Mouse (Mus musculus) gastrocnemius, adult 2 months (tissue): Measurements from ENCODE around the gene Ugt1a2. TPM values are rescaled to one million over a fixed set of nuclear protein-coding genes. Genes with fewer than 3 reads are reported as not detected.

Experiments
- DNase-seq: peaks from one replicate; pipeline ENCODE4 v3.0.0; 2022
- H3K27ac ChIP-seq: fragments of 200-600 bp; 2 replicates; pipeline ENCODE4 v1.8.1; 2022; ENCODE audit warnings: mild to moderate bottlenecking
- H3K4me3 ChIP-seq: fragments of 200-600 bp; 2 replicates; pipeline ENCODE4 v1.8.1; 2022; ENCODE audit warnings: mild to moderate bottlenecking, moderate library complexity
- CTCF ChIP-seq: fragments of 200-600 bp; IDR thresholded peaks from 2 replicates; pipeline ENCODE4 v1.8.1; 2022; ENCODE audit warnings: antibody characterized with exemption, mild to moderate bottlenecking, moderate library complexity
- intact Hi-C: fragments of 180-260 bp; cut with DNase I; formaldehyde crosslinking; loops from one replicate; pipeline ENCODE4 v1.15.1; 2025
- total RNA-seq, 2 experiments: library from RNA; stranded (reverse); gene quantifications; 2 replicates each; pipeline ENCODE4 v1.2.3; 2021

Gene Ugt1a2
- total RNA-seq, 2 experiments from 2014 or later, result not detected

DNA sequence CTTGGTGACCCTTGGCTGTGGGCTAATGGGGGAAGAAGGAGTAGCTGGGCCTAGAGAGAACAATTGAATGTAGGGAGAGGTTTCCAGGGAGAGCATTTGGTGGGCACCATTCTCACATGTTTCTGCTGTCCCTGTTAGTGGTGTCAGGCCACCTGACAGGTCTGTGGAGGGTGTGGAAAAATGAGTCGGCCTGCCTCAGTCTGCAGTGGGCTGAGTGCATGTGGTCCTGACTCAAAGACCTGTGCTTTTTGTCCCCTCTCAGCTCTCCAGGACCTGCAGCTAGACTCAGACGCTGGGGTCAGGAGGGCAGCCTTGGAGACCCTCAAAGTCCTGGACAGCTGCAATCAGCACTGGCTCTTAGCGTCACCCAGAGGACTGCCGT lies 59.2 kb downstream of the Ugt1a2 start:
- TF ChIP-seq CTCF, result no peak
- H3K4me3 ChIP-seq, result no peak overlapping the region
- intact Hi-C loops, result no loop called here
- H3K27ac ChIP-seq, result no peak overlapping the region
- no peak for DNase-seq

DNA sequence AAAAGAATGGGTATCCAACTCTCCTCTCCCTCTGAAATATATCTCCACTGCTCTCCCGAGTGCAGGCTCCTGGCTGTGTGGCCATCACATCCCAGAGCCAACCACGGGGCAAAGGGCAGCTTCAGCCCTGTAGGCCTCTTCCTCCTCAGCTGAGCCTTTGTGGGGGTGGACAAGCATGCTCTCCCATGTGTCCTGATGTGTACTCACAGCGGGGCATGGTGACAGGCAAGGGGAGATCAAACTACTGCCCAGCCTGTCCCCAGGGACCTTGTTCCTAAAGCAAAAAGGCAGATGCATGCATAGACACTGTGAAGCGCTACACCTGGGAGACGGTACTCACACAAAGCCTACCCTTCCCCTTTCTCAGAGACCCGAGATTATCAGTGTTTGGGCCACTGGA lies 59.7 kb downstream of the Ugt1a2 start:
- TF ChIP-seq CTCF, result no peak
- Histone ChIP-seq H3K4me3 (no peak overlapping the region), H3K27ac (no peak overlapping the region)
- intact Hi-C loops, result no loop called here
- no peak for DNase-seq

DNA sequence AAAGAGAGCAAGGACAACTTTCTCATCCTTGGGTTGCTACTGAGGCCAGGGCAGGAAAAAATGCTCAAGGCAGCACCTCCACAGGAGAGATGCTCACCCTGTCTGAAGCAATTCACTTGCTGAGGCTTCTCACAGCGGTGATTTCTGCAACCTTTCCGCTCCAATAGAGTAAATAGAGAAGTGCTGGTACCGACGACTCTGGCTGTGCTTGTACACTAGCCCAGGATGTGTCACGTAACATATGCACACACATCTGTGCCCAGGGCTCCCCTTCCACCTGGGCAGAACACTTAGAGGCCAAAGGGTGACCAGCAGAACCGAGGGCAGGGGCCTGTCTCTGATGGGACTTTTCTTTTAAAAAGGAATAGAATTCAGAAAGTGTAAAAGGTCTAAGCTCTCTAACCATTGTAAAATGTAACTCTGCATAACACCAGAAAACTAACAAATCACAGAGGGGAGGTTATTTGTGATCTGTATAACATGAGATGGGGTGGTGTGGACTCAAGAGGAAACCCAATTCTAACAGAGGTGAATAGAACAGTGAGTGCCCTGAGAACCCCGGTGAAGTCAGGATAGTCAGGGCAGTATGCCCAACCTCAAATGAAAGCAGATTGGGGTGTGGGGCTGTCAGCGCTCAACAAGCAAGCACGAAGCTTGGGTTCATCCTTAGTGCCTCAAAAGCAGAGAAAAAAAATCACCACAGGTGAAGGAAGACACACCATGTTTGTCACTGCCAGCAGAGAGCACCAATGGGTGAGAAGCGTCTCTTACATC lies 60.4 kb downstream of the Ugt1a2 start:
- intact Hi-C loops, result no loop called here
- Histone ChIP-seq H3K27ac (no peak overlapping the region), H3K4me3 (no peak overlapping the region)
- no peak for DNase-seq
- TF ChIP-seq CTCF, result no peak

DNA sequence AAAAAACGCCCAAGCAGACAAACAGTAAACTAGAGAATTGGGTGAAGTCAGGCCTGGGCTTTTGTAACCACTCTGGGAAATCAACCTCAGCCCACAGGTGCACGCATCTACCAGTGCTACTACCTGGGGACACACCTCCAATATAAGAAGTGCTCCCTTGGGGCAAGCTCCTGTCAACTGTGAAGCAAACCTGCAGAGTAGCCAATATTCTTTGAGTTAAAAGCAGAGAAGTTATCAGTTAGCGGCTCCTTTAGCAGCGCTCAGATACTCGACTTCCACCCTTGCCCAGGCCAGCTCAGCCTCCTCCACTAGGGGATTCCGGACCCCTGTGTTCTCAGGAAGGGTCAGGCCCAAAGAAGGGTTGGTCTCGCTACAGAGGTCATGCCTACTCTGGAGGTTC lies 61.3 kb downstream of the Ugt1a2 start:
- DNase-seq, result no peak
- no peak for TF ChIP-seq CTCF
- Histone ChIP-seq H3K4me3 (no peak overlapping the region), H3K27ac (no peak overlapping the region)
- intact Hi-C loops, result no loop called here

DNA sequence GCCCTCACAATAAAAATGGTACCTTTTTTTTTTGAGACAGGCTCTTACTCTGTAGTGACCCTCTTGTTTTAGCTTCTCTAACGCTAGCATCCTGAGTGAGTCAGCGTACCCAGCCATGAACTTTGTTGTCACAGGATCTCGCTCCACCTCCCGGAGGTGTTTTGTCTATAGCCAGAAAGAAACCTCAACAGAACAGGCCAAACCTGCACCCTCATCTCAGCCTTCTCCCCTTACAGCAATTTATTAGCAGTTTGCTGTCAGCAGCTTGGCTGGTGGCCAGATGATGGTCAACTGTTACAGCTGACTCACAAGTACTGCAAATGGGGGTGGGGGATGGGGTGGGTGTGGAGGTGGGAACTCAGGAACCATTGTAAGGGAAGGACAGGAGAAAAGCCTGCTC lies 61.9 kb downstream of the Ugt1a2 start:
- Histone ChIP-seq H3K4me3 (no peak overlapping the region), H3K27ac (no peak overlapping the region)
- intact Hi-C loops, result no loop called here
- no peak for DNase-seq
- TF ChIP-seq CTCF, result no peak

DNA sequence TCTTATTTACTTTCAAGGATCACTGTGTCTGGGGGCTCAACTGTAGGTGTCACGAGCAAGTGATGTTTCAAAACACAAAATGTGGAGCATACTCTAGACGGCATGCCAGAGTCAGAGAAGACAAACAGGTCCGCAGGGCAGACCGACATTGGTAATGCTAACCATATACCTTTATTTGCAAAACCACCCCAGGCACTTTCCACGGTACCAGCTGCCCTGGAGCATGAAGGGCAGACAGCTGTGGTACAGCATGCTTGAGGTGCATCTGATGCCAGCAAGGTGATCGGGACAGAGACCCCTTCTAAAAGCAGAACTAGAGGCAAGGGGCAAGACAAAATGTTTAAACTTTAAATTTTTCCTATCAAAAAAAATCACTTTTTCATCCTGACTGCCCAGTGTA lies 62.6 kb downstream of the Ugt1a2 start:
- no peak for DNase-seq
- Histone ChIP-seq H3K27ac (no peak overlapping the region), H3K4me3 (no peak overlapping the region)
- intact Hi-C loops, result no loop called here
- no peak for TF ChIP-seq CTCF

DNA sequence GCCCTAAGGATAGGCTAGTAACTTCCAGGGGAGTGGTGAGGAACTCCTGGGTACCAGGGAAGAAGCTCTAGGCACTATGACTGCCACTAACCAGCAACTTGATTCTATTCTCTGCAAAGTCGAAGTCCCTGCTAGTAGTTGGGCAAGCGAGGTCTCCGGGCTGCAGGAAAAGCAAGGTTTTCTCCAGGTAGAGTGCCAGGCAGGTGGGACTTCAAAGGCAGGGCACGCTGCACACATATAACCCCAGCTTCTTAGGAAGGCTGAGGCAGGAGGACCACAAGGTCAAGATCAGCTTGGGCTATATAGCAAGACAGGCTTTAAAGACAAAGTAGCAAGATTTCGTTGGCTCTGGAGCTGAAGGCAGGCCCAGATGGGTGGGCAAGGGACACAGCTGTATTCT lies 63.4 kb downstream of the Ugt1a2 start:
- no peak overlapping the region for H3K4me3 ChIP-seq
- no peak overlapping the region for H3K27ac ChIP-seq
- no peak for DNase-seq
- intact Hi-C loops, result no loop called here
- TF ChIP-seq CTCF, result no peak

DNA sequence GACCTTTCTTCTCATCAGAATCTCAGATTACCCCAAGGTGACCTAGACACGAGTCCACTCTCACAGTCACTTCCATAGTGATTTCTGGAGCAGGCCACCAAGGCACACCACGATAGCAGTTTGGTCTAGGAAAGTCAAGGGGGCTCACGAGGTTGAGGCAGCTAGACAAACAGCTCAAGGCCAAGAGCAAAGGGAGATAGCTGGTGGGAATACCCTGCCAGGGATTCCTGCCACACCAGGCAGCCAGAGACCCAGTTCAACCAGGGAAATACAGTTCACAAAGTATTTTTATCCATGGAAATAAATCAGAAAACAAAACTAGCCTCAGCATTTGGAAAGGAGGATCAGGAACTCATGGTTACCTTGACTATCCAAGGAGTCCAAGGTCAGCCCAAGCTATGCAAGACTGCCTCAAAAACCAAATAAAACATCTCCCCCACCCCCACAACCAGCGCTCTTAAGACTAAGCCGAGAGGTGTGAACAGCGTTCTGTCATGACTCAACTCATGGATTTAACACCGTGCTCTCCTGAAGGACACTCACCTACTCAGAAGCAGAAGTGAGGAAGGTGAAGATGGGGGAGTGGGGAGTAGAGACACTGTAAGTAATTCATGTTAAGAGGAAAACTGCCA lies 64.0 kb downstream of the Ugt1a2 start:
- intact Hi-C loops, result no loop called here

DNA sequence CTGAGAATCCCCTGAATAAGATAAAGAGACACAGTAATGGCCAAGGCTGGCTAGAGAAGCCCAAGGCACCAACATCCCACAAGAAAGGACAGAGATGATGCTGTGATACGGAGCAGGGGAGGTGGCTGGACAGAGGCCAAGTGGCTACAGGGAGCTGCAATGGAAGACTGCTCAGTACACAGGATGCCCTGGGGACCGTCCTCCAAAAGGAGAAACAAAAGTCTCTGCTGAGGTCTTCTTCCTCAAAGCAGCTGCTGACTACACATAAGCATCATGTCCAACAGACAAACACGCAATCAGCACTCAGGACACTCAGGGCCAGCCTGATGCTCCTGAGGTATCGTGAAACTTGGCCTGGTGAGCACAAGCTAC lies 64.5 kb downstream of the Ugt1a2 start:
- no peak for DNase-seq
- no peak for TF ChIP-seq CTCF
- intact Hi-C loops, result no loop called here
- Histone ChIP-seq H3K4me3 (no peak overlapping the region), H3K27ac (no peak overlapping the region)

More for the DNA sequence above, 64.0 kb downstream of the Ugt1a2 start:
- DNase-seq, result no peak
- Histone ChIP-seq H3K4me3 (no peak overlapping the region), H3K27ac (no peak overlapping the region)
- TF ChIP-seq CTCF, result no peak

DNA sequence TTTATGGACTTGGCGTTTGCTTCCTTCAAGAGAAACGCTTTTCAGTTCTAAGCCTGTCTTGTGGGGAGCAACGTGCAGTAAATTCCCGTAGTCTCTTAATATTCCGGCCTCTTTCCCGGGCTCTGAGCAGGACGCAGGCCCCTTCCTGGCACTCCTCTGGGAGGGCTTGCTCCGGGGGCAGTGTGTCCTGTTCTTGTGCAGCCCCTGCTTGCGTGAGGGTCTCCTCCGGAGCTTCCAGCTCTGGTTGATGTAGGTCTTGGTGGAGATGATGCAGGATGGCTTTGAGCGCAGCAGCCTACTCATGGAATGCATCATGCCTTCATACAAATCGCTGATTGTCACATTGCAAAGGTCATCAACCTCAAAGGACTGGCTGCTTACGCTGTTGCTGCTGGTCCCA lies 65.7 kb downstream of the Ugt1a2 start:
- Histone ChIP-seq H3K4me3 (no peak overlapping the region), H3K27ac (no peak overlapping the region)
- no peak for DNase-seq
- intact Hi-C loops, result no loop called here
- no peak for TF ChIP-seq CTCF

DNA sequence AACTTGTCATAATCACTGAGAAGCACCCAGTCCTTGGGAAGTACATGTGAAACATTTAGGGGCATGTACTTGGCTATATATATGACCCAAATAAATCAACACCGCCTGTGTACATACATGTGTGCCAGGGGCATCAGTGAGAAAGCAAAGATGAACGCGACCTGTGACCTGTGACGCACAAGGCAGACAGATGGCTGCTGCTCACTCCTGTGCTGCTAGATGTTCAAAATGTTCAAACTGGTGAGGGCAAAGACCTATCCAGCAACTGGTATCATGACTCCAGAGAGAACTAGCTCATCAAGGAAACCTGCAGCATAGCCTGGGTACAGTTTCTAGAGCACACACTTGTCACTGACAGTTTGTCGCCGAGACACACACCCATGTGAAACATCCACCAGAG lies 67.1 kb downstream of the Ugt1a2 start:
- Histone ChIP-seq H3K4me3 (no peak overlapping the region), H3K27ac (no peak overlapping the region)
- intact Hi-C loops, result no loop called here
- DNase-seq, result no peak
- no peak for TF ChIP-seq CTCF

DNA sequence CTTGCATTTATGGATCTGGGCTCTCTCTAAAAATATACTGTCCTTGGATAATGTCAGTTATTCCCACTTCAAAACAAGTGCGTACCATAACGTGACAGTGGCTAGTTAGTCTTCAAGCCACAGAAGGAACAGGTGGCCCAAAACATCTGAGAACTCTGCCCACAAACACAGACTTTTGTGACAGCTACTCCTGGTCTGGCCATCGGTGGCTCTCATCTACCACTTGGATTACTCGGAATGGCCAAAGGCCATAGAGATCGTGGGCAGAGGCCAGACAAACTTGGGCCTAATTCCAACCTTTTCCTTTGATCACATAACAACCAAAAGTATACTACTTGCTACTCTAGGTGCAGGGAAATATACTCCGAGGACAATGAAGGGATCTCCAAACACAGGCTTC lies 67.7 kb downstream of the Ugt1a2 start:
- H3K27ac ChIP-seq, result no peak overlapping the region
- no peak overlapping the region for H3K4me3 ChIP-seq
- TF ChIP-seq CTCF, result no peak
- intact Hi-C loops, result no loop called here
- no peak for DNase-seq

Other genes starting within 250 kb of the Ugt1a2 start
- 10 to 100 TPM; 10.1 to 10.5 TPM for gene Usp40, start 192.1 kb upstream of the Ugt1a2 start, total RNA-seq
- gene Ugt1a10, start 145.2 kb upstream of the Ugt1a2 start, total RNA-seq, result not detected
- not detected for gene Ugt1a9, start 129.8 kb upstream of the Ugt1a2 start, total RNA-seq
- gene Ugt1a8, start 112.8 kb upstream of the Ugt1a2 start, total RNA-seq, result not detected
- gene Ugt1a7c, start 105.5 kb upstream of the Ugt1a2 start, total RNA-seq, result under 1 TPM in 1 of 2 experiments, not detected in 1; 0.59 TPM
- gene Ugt1a6b, start 97.3 kb upstream of the Ugt1a2 start, total RNA-seq, result under 1 TPM; 0.17 to 0.46 TPM
- gene Ugt1a6a, start 65.8 kb upstream of the Ugt1a2 start, total RNA-seq, result under 1 TPM; 0.10 to 0.45 TPM
- gene Ugt1a5, start 34.6 kb upstream of the Ugt1a2 start, total RNA-seq, result under 1 TPM; 0.14 to 0.23 TPM
- not detected for gene Dnajb3, start 5.2 kb downstream of the Ugt1a2 start, total RNA-seq
- not detected for gene Ugt1a1, start 11.4 kb downstream of the Ugt1a2 start, total RNA-seq
- gene Mroh2a, start 26.4 kb downstream of the Ugt1a2 start, total RNA-seq, result not detected
- 1 to 10 TPM; 6.1 to 6.6 TPM for gene Hjurp, start 77.0 kb downstream of the Ugt1a2 start, total RNA-seq
- gene Trpm8, start 77.1 kb downstream of the Ugt1a2 start, total RNA-seq, result not detected
- gene Spp2, start 206.4 kb downstream of the Ugt1a2 start, total RNA-seq, result not detected